Mouse (Mus musculus): ENCODE measurements around the gene Prkn.

GRCm38 (mm10) chr17:11261679-11262078 lies 421.5 kb downstream of the Prkn start:
- TF ChIP-seq ZNF384 (IDR thresholded peaks at IDR 0.05; ENCODE audit: low read depth, low read length) (no peak), HCFC1 (IDR thresholded peaks at IDR 0.05; ENCODE audit: borderline replicate concordance, insufficient read depth, low read length) (no peak), CHD2 (IDR thresholded peaks at IDR 0.05; ENCODE audit: low read depth, low read length) (no peak), MAFK (IDR thresholded peaks at IDR 0.05; ENCODE audit: insufficient read depth, low read depth, low read length) (no peak)
